Mouse (Mus musculus): ENCODE measurements at regions not wholly inside any gene's neighbourhood (a gene's known extent, or its start where the extent isn't known, plus 50 kb on each side); places are given as distances from the start of the nearest gene placed in this dataset.
"Not testable (repeated sequence)": the region's sequence is repeated elsewhere in the genome, so short reads cannot be mapped to it uniquely, and the experiment has no call there.

DNA sequence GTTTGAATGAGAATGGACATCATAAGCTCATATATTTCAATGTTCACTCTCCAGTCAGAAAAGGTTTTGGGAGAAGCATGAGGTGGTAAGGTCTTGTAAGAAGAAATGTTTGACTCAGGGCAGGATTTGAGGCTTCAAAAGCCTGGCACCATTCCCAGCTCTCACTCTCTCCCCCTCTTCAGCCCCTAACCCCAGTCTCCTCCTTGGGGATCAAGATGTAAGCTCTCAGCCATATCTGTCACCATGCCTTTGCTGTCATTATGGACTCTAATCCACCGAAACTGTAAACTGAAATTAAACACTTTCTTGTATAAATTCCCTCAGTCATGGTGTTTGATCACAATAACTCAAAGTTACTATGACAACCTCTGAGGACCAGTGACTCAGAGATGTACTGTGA is 637.6 kb downstream of the Tmtc2 start:
- DNase-seq = no peak
- H3K9me3 ChIP-seq (ENCODE audit: low read length) = no peaks in the 10 kb centered on the region
- no peak overlapping the region for H3K27ac ChIP-seq (ENCODE audit: low read depth, low read length)
- H3K9ac ChIP-seq = no peak overlapping the region
- H3K4me3 ChIP-seq (ENCODE audit: low read depth, low read length) = no peak overlapping the region
- no peaks in the 10 kb centered on the region for H3K36me3 ChIP-seq (ENCODE audit: insufficient read depth)
- no peak overlapping the region for H3K4me2 ChIP-seq (ENCODE audit: low read depth)
- no peaks in the 10 kb centered on the region for H3K4me1 ChIP-seq (ENCODE audit: insufficient read depth)
- 67% methylated on average over 1 of the region's 1 CpGs for WGBS
- TF ChIP-seq CTCF (IDR thresholded peaks at IDR 0.05; ENCODE audit: low read depth) = no peak
- no peak for ATAC-seq
- H3K27me3 ChIP-seq (ENCODE audit: insufficient read depth, low read length) = no peaks in the 10 kb centered on the region

DNA sequence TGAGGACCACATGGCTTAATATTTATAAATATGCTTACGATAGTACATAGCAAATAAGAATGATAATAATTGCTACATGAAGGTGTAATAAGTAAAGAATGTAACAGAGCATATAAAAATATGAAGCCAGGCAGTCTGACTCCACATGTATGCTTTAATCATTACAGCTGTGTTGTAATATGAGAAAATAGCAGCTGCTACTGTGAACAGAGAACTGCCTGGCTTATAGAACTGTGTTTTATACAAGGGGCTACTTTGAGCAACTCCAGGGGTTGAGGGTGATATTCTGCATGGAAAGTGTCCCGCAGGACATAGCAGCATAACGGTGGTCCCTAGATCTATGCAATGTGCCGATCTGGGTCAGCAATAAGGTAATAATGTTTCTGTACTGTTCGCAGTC is 627.9 kb downstream of the Tmtc2 start:
- no peak overlapping the region for H3K27ac ChIP-seq (ENCODE audit: low read depth, low read length)
- no peak overlapping the region for H3K9ac ChIP-seq
- ATAC-seq = no peak
- H3K4me1 ChIP-seq (ENCODE audit: insufficient read depth) = no peaks in the 10 kb centered on the region
- no peaks in the 10 kb centered on the region for H3K9me3 ChIP-seq (ENCODE audit: low read length)
- H3K4me2 ChIP-seq (ENCODE audit: low read depth) = no peak overlapping the region
- 96% methylated on average over 5 of the region's 5 CpGs for WGBS
- H3K27me3 ChIP-seq (ENCODE audit: insufficient read depth, low read length) = no peaks in the 10 kb centered on the region
- TF ChIP-seq CTCF (IDR thresholded peaks at IDR 0.05; ENCODE audit: low read depth) = no peak
- DNase-seq = no peak
- H3K36me3 ChIP-seq (ENCODE audit: insufficient read depth) = no peaks in the 10 kb centered on the region
- H3K4me3 ChIP-seq (ENCODE audit: low read depth, low read length) = no peak overlapping the region

DNA sequence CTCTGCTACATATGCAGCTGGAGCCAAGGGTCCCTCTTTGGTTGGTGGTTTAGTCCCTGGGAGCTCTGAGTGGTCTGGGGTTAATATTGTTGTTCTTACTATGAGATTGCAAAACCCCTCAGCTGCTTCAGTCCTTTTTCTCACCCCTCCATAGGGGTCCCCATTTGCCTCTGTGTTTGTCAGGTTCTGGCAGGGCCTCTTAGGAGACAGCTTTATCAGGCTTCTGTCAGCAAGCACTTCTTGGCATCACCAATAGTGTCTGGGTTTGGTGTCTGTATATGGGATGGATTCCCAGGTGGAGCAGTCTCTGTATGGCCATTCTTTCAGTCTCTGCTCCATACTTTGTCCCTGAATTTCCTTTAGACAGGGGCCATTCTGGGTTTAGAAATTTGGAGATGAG is 625.4 kb downstream of the Tmtc2 start:
- ATAC-seq; H3K36me3 ChIP-seq (ENCODE audit: insufficient read depth); H3K9me3 ChIP-seq (ENCODE audit: low read length); H3K4me1 ChIP-seq (ENCODE audit: insufficient read depth); H3K4me2 ChIP-seq (ENCODE audit: low read depth); H3K9ac ChIP-seq; H3K27ac ChIP-seq (ENCODE audit: low read depth, low read length); H3K4me3 ChIP-seq (ENCODE audit: low read depth, low read length); DNase-seq; H3K27me3 ChIP-seq (ENCODE audit: insufficient read depth, low read length): not testable (repeated sequence)

DNA sequence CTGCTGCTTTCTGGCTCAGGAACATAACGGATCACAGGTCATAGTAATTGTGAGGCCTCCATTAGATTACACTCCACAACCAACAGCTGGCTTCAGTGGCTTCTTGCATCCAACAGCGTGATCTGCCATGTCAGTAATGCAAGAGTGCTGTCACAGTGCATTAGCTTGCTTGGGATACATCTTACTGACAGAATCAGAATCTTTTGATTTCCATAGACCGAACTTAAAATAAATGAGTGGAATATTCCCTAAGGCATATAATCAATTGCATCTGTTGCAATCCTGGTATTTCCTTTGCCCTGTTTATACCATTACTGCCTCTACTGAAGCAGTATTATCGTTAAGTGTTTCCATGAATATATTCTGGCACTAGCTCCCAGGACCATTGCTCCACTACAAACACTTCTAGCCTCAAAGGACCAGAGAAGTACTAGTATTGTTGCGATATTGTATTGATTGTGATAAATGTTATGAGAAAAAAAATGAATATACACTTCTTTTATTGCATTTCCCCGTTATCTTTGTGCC is 605.8 kb downstream of the Tmtc2 start:
- Histone ChIP-seq H3K9ac (no peak overlapping the region), H3K36me3 (ENCODE audit: insufficient read depth) (no peaks in the 10 kb centered on the region), H3K4me3 (ENCODE audit: low read depth, low read length) (no peak overlapping the region), H3K4me2 (ENCODE audit: low read depth) (no peak overlapping the region), H3K9me3 (ENCODE audit: low read length) (no peaks in the 10 kb centered on the region), H3K4me1 (ENCODE audit: insufficient read depth) (no peaks in the 10 kb centered on the region), H3K27ac (ENCODE audit: low read depth, low read length) (no peak overlapping the region), H3K27me3 (ENCODE audit: insufficient read depth, low read length) (no peaks in the 10 kb centered on the region)
- DNase-seq (no peak), ATAC-seq (no peak)
- no peak for TF ChIP-seq CTCF (IDR thresholded peaks at IDR 0.05; ENCODE audit: low read depth)
- WGBS = 86% methylated on average over 6 of the region's 6 CpGs
